Mouse (Mus musculus) ovary, adult 18-20 months (tissue): ENCODE data around the gene 4931406C07Rik.

ENCODE experiments used
- DNase-seq: peaks from one replicate; pipeline ENCODE4 v3.0.0; 2022; ENCODE audit warnings: low spot score, mixed read lengths

Gene 4931406C07Rik

GRCm38 (mm10) chr9:15288402-15288801 is 17.8 kb downstream of the 4931406C07Rik start:
- no peak for DNase-seq

- DNase-seq, result no peak
These were observed 18.4 kb downstream of the 4931406C07Rik start for GRCm38 (mm10) chr9:15287846-15288245.

- DNase-seq, result no peak
These were observed 20.8 kb downstream of the 4931406C07Rik start for GRCm38 (mm10) chr9:15285443-15285842.

- DNase-seq, result no peak
These were observed 25.8 kb downstream of the 4931406C07Rik start for GRCm38 (mm10) chr9:15280491-15280879.

- DNase-seq, result peak; percentile 90
These were observed 26.4 kb downstream of the 4931406C07Rik start, which contains the start of gene Med17 for GRCm38 (mm10) chr9:15279649-15280490. Gene Med17 (minus strand): TSS chr9:15279931.

- DNase-seq, result no peak
These were observed 27.1 kb downstream of the 4931406C07Rik start for GRCm38 (mm10) chr9:15279139-15279648.

- no peak for DNase-seq
These were observed 27.9 kb downstream of the 4931406C07Rik start for GRCm38 (mm10) chr9:15278343-15278742.

GRCm38 (mm10) chr9:15276855-15277254 is 29.4 kb downstream of the 4931406C07Rik start:
- DNase-seq, result no peak

GRCm38 (mm10) chr9:15273981-15274380 is 32.3 kb downstream of the 4931406C07Rik start:
- DNase-seq, result no peak

- DNase-seq, result no peak
These were observed 42.8 kb downstream of the 4931406C07Rik start for GRCm38 (mm10) chr9:15263487-15263886.

GRCm38 (mm10) chr9:15261980-15262379 is 44.3 kb downstream of the 4931406C07Rik start:
- DNase-seq, result no peak

- DNase-seq, result no peak
These were observed 50.0 kb downstream of the 4931406C07Rik start for GRCm38 (mm10) chr9:15256214-15256613.

GRCm38 (mm10) chr9:15254501-15254900 is 51.7 kb downstream of the 4931406C07Rik start:
- DNase-seq, result no peak

GRCm38 (mm10) chr9:15252196-15252595 is 54.1 kb downstream of the 4931406C07Rik start:
- no peak for DNase-seq

GRCm38 (mm10) chr9:15250376-15250775 is 55.9 kb downstream of the 4931406C07Rik start:
- no peak for DNase-seq

- DNase-seq, result no peak
These were observed 60.8 kb downstream of the 4931406C07Rik start for GRCm38 (mm10) chr9:15245319-15246075.

GRCm38 (mm10) chr9:15242130-15242529 is 64.1 kb downstream of the 4931406C07Rik start:
- no peak for DNase-seq

GRCm38 (mm10) chr9:15241596-15241939 is 64.7 kb downstream of the 4931406C07Rik start:
- DNase-seq, result peak; percentile 21

- DNase-seq, result no peak
These were observed 65.2 kb downstream of the 4931406C07Rik start for GRCm38 (mm10) chr9:15240863-15241595.

- no peak for DNase-seq
These were observed 66.2 kb downstream of the 4931406C07Rik start for GRCm38 (mm10) chr9:15240006-15240405.

GRCm38 (mm10) chr9:15239042-15239925 is 67.0 kb downstream of the 4931406C07Rik start, which contains the start of gene Vstm5:
Gene Vstm5 (plus strand): TSS chr9:15239045.
- no peak for DNase-seq
